Mouse (Mus musculus) CH12.LX (cell line): ENCODE measurements around the gene Smdt1.

ENCODE experiments used
- CTCF ChIP-seq, 2 experiments: IDR thresholded peaks in 1 of 2; conservative IDR thresholded peaks in 1 of 2; 2 replicates each; pipeline ENCODE4 v1.5.1; 2011 to 2012; ENCODE audit warnings: low read depth in 2 of 2, low read length in 2 of 2, improper control_type of control experiment in 1 of 2, inconsistent platforms in 1 of 2, mild to moderate bottlenecking in 1 of 2, moderate library complexity in 1 of 2
- ELF1 ChIP-seq: IDR thresholded peaks from 2 replicates; pipeline ENCODE4 v1.6.1; 2014; ENCODE audit warnings: low read depth, mild to moderate bottlenecking, inconsistent platforms, low read length, improper control_type of control experiment
- EP300 ChIP-seq: IDR thresholded peaks from 2 replicates; pipeline ENCODE4 v1.6.1; 2011; ENCODE audit warnings: low read length, improper control_type of control experiment
- MAX ChIP-seq: IDR thresholded peaks from 2 replicates; pipeline ENCODE4 v1.6.1; 2011; ENCODE audit warnings: low read length, improper control_type of control experiment
- MXI1 ChIP-seq: IDR thresholded peaks from 2 replicates; pipeline ENCODE4 v1.6.1; 2011; ENCODE audit warnings: mild to moderate bottlenecking, low read depth, low read length, improper control_type of control experiment
- PAX5 ChIP-seq: IDR thresholded peaks from 2 replicates; pipeline ENCODE4 v1.6.1; 2012; ENCODE audit warnings: low read length, inconsistent platforms, mixed read lengths
- USF1 ChIP-seq: IDR thresholded peaks from 2 replicates; pipeline ENCODE4 v1.6.1; 2014; ENCODE audit warnings: low read depth, mild to moderate bottlenecking, inconsistent platforms, low read length, improper control_type of control experiment
- ZMIZ1 ChIP-seq: IDR thresholded peaks from 2 replicates; pipeline ENCODE4 v1.6.1; 2012; ENCODE audit warnings: low read depth, mild to moderate bottlenecking, inconsistent platforms, low read length, improper control_type of control experiment
- ZNF384 ChIP-seq: IDR thresholded peaks from 2 replicates; pipeline ENCODE4 v1.6.1; 2012; ENCODE audit warnings: low read depth, low read length, improper control_type of control experiment, inconsistent platforms

DNA sequence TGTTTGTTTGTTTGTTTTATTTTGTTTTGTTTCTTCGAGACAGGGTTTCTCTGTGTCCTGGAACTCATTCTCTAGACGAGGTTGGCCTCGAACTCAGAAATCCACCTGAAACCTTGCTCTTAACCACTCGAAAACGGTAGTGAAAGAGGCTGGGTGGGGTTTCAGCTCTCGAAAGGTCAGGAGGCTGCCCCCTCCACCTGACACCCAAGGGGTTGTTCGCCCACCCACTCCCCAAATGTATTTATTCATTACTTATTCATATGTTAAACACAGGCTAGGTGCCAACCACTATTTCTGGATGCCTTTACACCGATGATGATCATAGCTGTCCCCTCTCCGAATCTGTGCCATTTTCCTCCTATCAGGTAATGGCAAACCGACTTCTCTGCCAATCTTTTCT lies 391 bp downstream of the Smdt1 start:
- TF ChIP-seq CTCF (conservative IDR thresholded peaks at IDR 0.05 in 1 of 2, IDR thresholded peaks at IDR 0.05 in 1 of 2; ENCODE audit: low read depth in 2 of 2, low read length in 2 of 2) (no peak), MXI1 (no peak), EP300 (no peak), ELF1 (no peak), MAX (no peak), ZNF384 (no peak), ZMIZ1 (no peak), PAX5 (no peak), USF1 (no peak)
